In the genomic region with DNA sequence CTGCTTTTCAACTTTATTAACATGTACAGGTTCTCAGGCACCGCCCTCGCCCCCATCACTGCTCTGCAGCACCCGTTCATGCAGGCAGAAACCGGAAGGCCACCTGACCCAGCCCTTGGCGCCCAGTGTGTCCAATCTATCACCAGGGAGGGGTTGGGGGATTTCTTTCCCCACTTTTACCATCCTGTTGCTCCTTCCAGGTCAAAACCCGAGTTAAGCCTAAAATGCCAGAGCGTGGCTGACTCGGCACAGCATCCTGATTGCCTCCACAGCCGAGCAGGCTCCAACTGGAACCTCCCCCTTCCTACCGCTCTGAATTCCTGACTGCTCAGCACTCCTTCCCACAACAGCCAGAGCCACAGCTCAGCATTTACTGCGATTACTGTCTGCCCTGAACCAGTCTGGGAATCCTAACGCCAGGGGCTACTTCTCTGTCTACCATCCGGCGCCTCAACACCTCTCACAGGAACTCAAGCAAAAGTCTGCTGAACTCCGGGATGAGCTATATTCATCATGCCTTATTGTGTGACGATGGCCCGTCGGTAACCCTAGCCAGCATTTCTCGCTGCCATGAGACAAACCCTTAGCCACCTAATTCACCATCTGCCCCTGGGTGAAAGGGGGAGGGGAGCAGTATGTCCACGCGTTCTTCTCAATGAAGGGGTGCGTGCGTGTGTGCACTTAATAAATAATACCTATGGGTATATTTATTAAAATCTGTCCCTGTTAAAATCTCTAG, we compare ENCODE assay signal across 7 mouse cellular contexts. TPM values are rescaled to one million over a fixed set of nuclear protein-coding genes. Genes with fewer than 3 reads are reported as not detected.
A peak's percentile ranks its signal among the peaks of the same experiment; 100 is the strongest.
DNase-seq lines count a peak whose midpoint lies in the region; TF ChIP-seq lines count a peak whose summit lies in the region.

No protein-coding gene starts in this region.

- TF ChIP-seq EP300 in CH12.LX (IDR thresholded peaks at IDR 0.05; ENCODE audit: low read length), result no peak

- H3K4me2 ChIP-seq in CH12.LX (ENCODE audit: insufficient read depth, low read depth, poor library complexity, severe bottlenecking), result peak overlapping the region; percentile 55

- peak overlapping the region; percentile 63 for H3K9ac ChIP-seq in CH12.LX (ENCODE audit: insufficient read depth, low read depth)

- peak; percentile 77 for DNase-seq in B cell, adult 2 months
- peak; percentile 37 for DNase-seq in CH12.LX (ENCODE audit: extremely low read depth)
- DNase-seq in embryo, embryonic 11.5 days (ENCODE audit: low read depth, low spot score), result peak; percentile 47
- DNase-seq in heart, adult 9 months (ENCODE audit: low spot score in 2 of 2), result peak; percentile 51 to 53
- peak; percentile 70 to 73 for DNase-seq in kidney, adult 8-10 months
- DNase-seq in lung, postnatal 10 days, result peak; percentile 67
- peak; percentile 49 for DNase-seq in ovary, postnatal 36 days (ENCODE audit: low spot score)

- in situ Hi-C loops in CH12.LX (cut with MboI; ENCODE audit: low pct_ligation_motif_present, low pct_unique_long_range_greater_than_20kb, low sequenced_read_pairs), result no loop called here

- dilution Hi-C loops in CH12.LX (cut with MboI; ENCODE audit: extremely low pct_ligation_motif_present, extremely low pct_unique_long_range_greater_than_20kb, low sequenced_read_pairs), result no loop called here

- no peak for TF ChIP-seq RAD21 in CH12.LX (IDR thresholded peaks at IDR 0.05; ENCODE audit: low read depth, low read length)

- no peak; the same call in 1 of the 2 replicates for TF ChIP-seq POLR2A in CH12.LX (IDR thresholded peaks at IDR 0.05; ENCODE audit: low read depth, low read length)

- H3K27ac ChIP-seq in CH12.LX (ENCODE audit: insufficient read depth, low read depth), result peak overlapping the region; percentile 89

- peaks cover 19 to 47% of the 10 kb centered on the region in 2 experiments for H3K4me1 ChIP-seq in CH12.LX (ENCODE audit: control insufficient read depth in 1 of 2, insufficient read depth in 2 of 2)

- no peak for TF ChIP-seq CTCF in CH12.LX (conservative IDR thresholded peaks at IDR 0.05 in 1 of 2, IDR thresholded peaks at IDR 0.05 in 1 of 2; ENCODE audit: low read depth in 2 of 2, low read length in 2 of 2)

- peak overlapping the region; percentile 62 to 99 (median 91) for H3K4me3 ChIP-seq in CH12.LX (replicated peaks in 1 of 3; ENCODE audit: low read depth in 2 of 3, low read length in 2 of 3, poor library complexity in 1 of 3)

- peaks cover 5 to 20% of the 10 kb centered on the region in 2 experiments for H3K36me3 ChIP-seq in CH12.LX (replicated peaks in 1 of 2; ENCODE audit: control insufficient read depth in 1 of 2, insufficient read depth in 1 of 2, low read length in 1 of 2)

- H3K9me3 ChIP-seq in CH12.LX (replicated peaks; ENCODE audit: low read length), result no peaks in the 10 kb centered on the region

- no peaks in the 10 kb centered on the region for H3K27me3 ChIP-seq in CH12.LX (replicated peaks)

- H3K79me2 ChIP-seq in CH12.LX (replicated peaks; ENCODE audit: control insufficient read depth, extremely low read depth, insufficient read depth, poor library complexity, severe bottlenecking), result peaks cover 75% of the 10 kb centered on the region

TF ChIP-seq in CH12.LX, 34 proteins besides CTCF, POLR2A, EP300 and RAD21:
- TF ChIP-seq IRF4 (IDR thresholded peaks at IDR 0.05; ENCODE audit: low read depth, low read length) (no peak), GABPA (IDR thresholded peaks at IDR 0.05; ENCODE audit: insufficient replicate concordance, low read depth, low read length) (no peak), USF2 (conservative IDR thresholded peaks at IDR 0.05; ENCODE audit: low read depth, low read length) (no peak), TCF12 (IDR thresholded peaks at IDR 0.05; ENCODE audit: low read depth, low read length) (peak; percentile 20; the same call in 1 of the 2 replicates), BHLHE40 (IDR thresholded peaks at IDR 0.05; ENCODE audit: low read depth, low read length) (no peak), MXI1 (IDR thresholded peaks at IDR 0.05; ENCODE audit: low read depth, low read length) (no peak), ELF1 (IDR thresholded peaks at IDR 0.05; ENCODE audit: low read depth, low read length) (no peak; the same call in 1 of the 2 replicates), ZKSCAN1 (IDR thresholded peaks at IDR 0.05; ENCODE audit: borderline replicate concordance, low read depth, low read length) (no peak), ZNF384 (IDR thresholded peaks at IDR 0.05; ENCODE audit: low read depth, low read length) (no peak), MAFK (IDR thresholded peaks at IDR 0.05; ENCODE audit: insufficient replicate concordance, low read length) (0 out of 2 replicates have a peak, but pooled peaks have one; percentile 34), USF1 (IDR thresholded peaks at IDR 0.05; ENCODE audit: low read depth, low read length) (no peak), TBP (conservative IDR thresholded peaks at IDR 0.05; ENCODE audit: low read depth, low read length) (no peak), ZC3H11A (IDR thresholded peaks at IDR 0.05; ENCODE audit: low read depth, low read length) (no peak)

RNA-seq across cellular contexts. Expression of a gene that starts 3.6 kb away (rescaled TPM):
- total RNA-seq in CH12.LX (2012; rRNA removed) (107 and 115 TPM in 2 replicates), CH12.LX (2014; rRNA removed) (123 and 139 TPM in 2 replicates)
- polyA plus RNA-seq in CH12.LX (2012; ENCODE audit: insufficient read length, low read depth), result 207 and 290 TPM in 2 replicates

Comparison
In these comparisons a context has a peak if more than half of its experiments do, and no peak if none do; other contexts are left out.
1. Peak in every context shown above with its lines: DNase-seq, H3K4me3 ChIP-seq and H3K27ac ChIP-seq.